Mouse (Mus musculus): ENCODE results near the gene Arl15. TPM values are rescaled to one million over a fixed set of nuclear protein-coding genes. Genes with fewer than 3 reads are reported as not detected.

Arl15 gene
- polyA plus RNA-seq, 1 experiment from 2014 or later = 4.9 TPM

GRCm38 (mm10) chr13:114171465-114171864 lies 377.2 kb downstream of the Arl15 start:
- Histone ChIP-seq H3K4me3 (ENCODE audit: low read depth, low read length) (no peak overlapping the region), H3K4me2 (replicated peaks; ENCODE audit: low read depth) (no peak overlapping the region), H3K27ac (ENCODE audit: low read depth, low read length) (no peak overlapping the region), H3K4me1 (replicated peaks; ENCODE audit: control insufficient read depth, insufficient read depth, low read length) (no peaks in the 10 kb centered on the region), H3K36me3 (ENCODE audit: control insufficient read depth, insufficient read depth) (no peaks in the 10 kb centered on the region), H3K9ac (ENCODE audit: low read depth, low read length) (no peak overlapping the region), H3K9me3 (ENCODE audit: control insufficient read depth) (no peaks in the 10 kb centered on the region), H3K27me3 (replicated peaks; ENCODE audit: control insufficient read depth, insufficient read depth, low read length) (no peaks in the 10 kb centered on the region)
- WGBS = 92% methylated on average over 5 of the region's 5 CpGs
- TF ChIP-seq CTCF (IDR thresholded peaks at IDR 0.05; ENCODE audit: low read depth) = no peak
- no peak for ATAC-seq

GRCm38 (mm10) chr13:114188107-114188506 lies 393.8 kb downstream of the Arl15 start:
- Histone ChIP-seq H3K27me3 (replicated peaks; ENCODE audit: control insufficient read depth, insufficient read depth, low read length) (no peaks in the 10 kb centered on the region), H3K36me3 (ENCODE audit: control insufficient read depth, insufficient read depth) (no peaks in the 10 kb centered on the region)

GRCm38 (mm10) chr13:114188801-114189200 lies 394.5 kb downstream of the Arl15 start:
- no peaks in the 10 kb centered on the region for H3K27me3 ChIP-seq (replicated peaks; ENCODE audit: control insufficient read depth, insufficient read depth, low read length)
- WGBS = 87% methylated on average over 7 of the region's 7 CpGs
- H3K4me3 ChIP-seq (ENCODE audit: low read depth, low read length) = no peak overlapping the region
- H3K9me3 ChIP-seq (ENCODE audit: control insufficient read depth) = no peaks in the 10 kb centered on the region
- H3K36me3 ChIP-seq (ENCODE audit: control insufficient read depth, insufficient read depth) = no peaks in the 10 kb centered on the region
- TF ChIP-seq CTCF (IDR thresholded peaks at IDR 0.05; ENCODE audit: low read depth) = no peak
- H3K27ac ChIP-seq (ENCODE audit: low read depth, low read length) = no peak overlapping the region
- H3K4me1 ChIP-seq (replicated peaks; ENCODE audit: control insufficient read depth, insufficient read depth, low read length) = no peaks in the 10 kb centered on the region
- no peak for ATAC-seq
- no peak overlapping the region for H3K4me2 ChIP-seq (replicated peaks; ENCODE audit: low read depth)
- H3K9ac ChIP-seq (ENCODE audit: low read depth, low read length) = no peak overlapping the region

More at GRCm38 (mm10) chr13:114188107-114188506, 393.8 kb downstream of the Arl15 start:
- TF ChIP-seq CTCF (IDR thresholded peaks at IDR 0.05; ENCODE audit: low read depth) = no peak
- Histone ChIP-seq H3K9me3 (ENCODE audit: control insufficient read depth) (no peaks in the 10 kb centered on the region), H3K27ac (ENCODE audit: low read depth, low read length) (no peak overlapping the region), H3K4me1 (replicated peaks; ENCODE audit: control insufficient read depth, insufficient read depth, low read length) (no peaks in the 10 kb centered on the region), H3K9ac (ENCODE audit: low read depth, low read length) (no peak overlapping the region), H3K4me2 (replicated peaks; ENCODE audit: low read depth) (no peak overlapping the region), H3K4me3 (ENCODE audit: low read depth, low read length) (no peak overlapping the region)
- ATAC-seq = no peak
- WGBS = 70% methylated on average over 7 of the region's 7 CpGs

GRCm38 (mm10) chr13:114189441-114189840 lies 395.1 kb downstream of the Arl15 start:
- no peak for ATAC-seq
- no peak overlapping the region for H3K9ac ChIP-seq (ENCODE audit: low read depth, low read length)
- WGBS = 87% methylated on average over 6 of the region's 6 CpGs

GRCm38 (mm10) chr13:114190898-114191297 lies 396.6 kb downstream of the Arl15 start:
- TF ChIP-seq CTCF (IDR thresholded peaks at IDR 0.05; ENCODE audit: low read depth) = no peak
- no peak for ATAC-seq
- 79% methylated on average over 10 of the region's 10 CpGs for WGBS

More at GRCm38 (mm10) chr13:114189441-114189840, 395.1 kb downstream of the Arl15 start:
- Histone ChIP-seq H3K4me3 (ENCODE audit: low read depth, low read length) (no peak overlapping the region), H3K36me3 (ENCODE audit: control insufficient read depth, insufficient read depth) (no peaks in the 10 kb centered on the region), H3K4me2 (replicated peaks; ENCODE audit: low read depth) (no peak overlapping the region), H3K4me1 (replicated peaks; ENCODE audit: control insufficient read depth, insufficient read depth, low read length) (no peaks in the 10 kb centered on the region), H3K27me3 (replicated peaks; ENCODE audit: control insufficient read depth, insufficient read depth, low read length) (no peaks in the 10 kb centered on the region), H3K27ac (ENCODE audit: low read depth, low read length) (no peak overlapping the region), H3K9me3 (ENCODE audit: control insufficient read depth) (no peaks in the 10 kb centered on the region)
- TF ChIP-seq CTCF (IDR thresholded peaks at IDR 0.05; ENCODE audit: low read depth) = no peak

GRCm38 (mm10) chr13:114198252-114198799 lies 404.0 kb downstream of the Arl15 start:
- H3K27ac ChIP-seq (ENCODE audit: low read depth, low read length) = no peak overlapping the region
- TF ChIP-seq CTCF (IDR thresholded peaks at IDR 0.05; ENCODE audit: low read depth) = no peak
- no peak overlapping the region for H3K4me3 ChIP-seq (ENCODE audit: low read depth, low read length)
- H3K9ac ChIP-seq (ENCODE audit: low read depth, low read length) = no peak overlapping the region
- H3K9me3 ChIP-seq (ENCODE audit: control insufficient read depth) = no peaks in the 10 kb centered on the region
- no peaks in the 10 kb centered on the region for H3K4me1 ChIP-seq (replicated peaks; ENCODE audit: control insufficient read depth, insufficient read depth, low read length)
- WGBS = 93% methylated on average over 10 of the region's 10 CpGs
- H3K27me3 ChIP-seq (replicated peaks; ENCODE audit: control insufficient read depth, insufficient read depth, low read length) = no peaks in the 10 kb centered on the region
- no peaks in the 10 kb centered on the region for H3K36me3 ChIP-seq (ENCODE audit: control insufficient read depth, insufficient read depth)
- no peak for ATAC-seq
- H3K4me2 ChIP-seq (replicated peaks; ENCODE audit: low read depth) = no peak overlapping the region

More at GRCm38 (mm10) chr13:114190898-114191297, 396.6 kb downstream of the Arl15 start:
- no peaks in the 10 kb centered on the region for H3K27me3 ChIP-seq (replicated peaks; ENCODE audit: control insufficient read depth, insufficient read depth, low read length)
- no peaks in the 10 kb centered on the region for H3K9me3 ChIP-seq (ENCODE audit: control insufficient read depth)
- H3K4me1 ChIP-seq (replicated peaks; ENCODE audit: control insufficient read depth, insufficient read depth, low read length) = no peaks in the 10 kb centered on the region
- no peak overlapping the region for H3K4me3 ChIP-seq (ENCODE audit: low read depth, low read length)
- no peak overlapping the region for H3K4me2 ChIP-seq (replicated peaks; ENCODE audit: low read depth)
- no peaks in the 10 kb centered on the region for H3K36me3 ChIP-seq (ENCODE audit: control insufficient read depth, insufficient read depth)
- H3K9ac ChIP-seq (ENCODE audit: low read depth, low read length) = no peak overlapping the region
- no peak overlapping the region for H3K27ac ChIP-seq (ENCODE audit: low read depth, low read length)

Data from intestine, postnatal 0 days (tissue).